In genomic region chr4:125493124-125493523, GRCm38 (mm10) we compare ENCODE assay signal across 12 mouse cellular contexts. TPM values are rescaled to one million over a fixed set of nuclear protein-coding genes. Genes with fewer than 3 reads are reported as not detected.
DNase-seq lines count a peak whose midpoint lies in the region; ATAC-seq and TF ChIP-seq lines count a peak whose summit lies in the region.
"Had no signal": no experiment of that assay in that cellular context is flagged by ENCODE, and none has a peak within 500 bp of the region (broad histone marks: within the 10 kb centered on the region; RNA-seq: fewer than 3 reads in every experiment).

No protein-coding gene starts in this region.

- no peaks in the 10 kb centered on the region for H3K36me3 ChIP-seq in hindbrain, embryonic 12.5 days
- no peaks in the 10 kb centered on the region for H3K36me3 ChIP-seq in midbrain, postnatal 0 days (ENCODE audit: insufficient read depth, low read length)
- H3K36me3 ChIP-seq: liver, embryonic 13.5 days had no signal

- peak overlapping the region; percentile 84; the same call in 1 of the 2 replicates for H3K9ac ChIP-seq in hindbrain, embryonic 12.5 days
- H3K9ac ChIP-seq in midbrain, postnatal 0 days (replicated peaks; ENCODE audit: low read length, poor library complexity, severe bottlenecking): peak overlapping the region; percentile 33; the same call in 1 of the 2 replicates
- H3K9ac ChIP-seq: liver, embryonic 13.5 days had no signal

- H3K27me3 ChIP-seq in hindbrain, embryonic 12.5 days: peaks cover 94% of the 10 kb centered on the region
- peaks cover 36% of the 10 kb centered on the region for H3K27me3 ChIP-seq in midbrain, postnatal 0 days (ENCODE audit: insufficient read depth, low read length)

- peak; percentile 64 for TF ChIP-seq CTCF in midbrain, postnatal 0 days (IDR thresholded peaks at IDR 0.05)

- DNase-seq in ZHBTc4 (ENCODE audit: low read depth, low spot score): peak; percentile 43
- peak; percentile 38 for DNase-seq in embryo, embryonic 11 days
- DNase-seq in midbrain, postnatal 0 days (ENCODE audit: low spot score): no peak
- DNase-seq in retina, postnatal 1 day: no peak
- no peak for DNase-seq in testis, postnatal 14 days (ENCODE audit: low spot score)
- no peak for DNase-seq in lung, postnatal 14 days
- DNase-seq: heart, adult 18-20 months; kidney, adult 2 months; liver, embryonic 13.5 days; lung, postnatal 10 days had no signal

- peak overlapping the region; percentile 94 for H3K27ac ChIP-seq in hindbrain, embryonic 12.5 days
- H3K27ac ChIP-seq in midbrain, postnatal 0 days (ENCODE audit: low read depth, low read length): 0 out of 2 replicates have a peak overlapping the region, but pooled peaks have one; percentile 7
- H3K27ac ChIP-seq: liver, embryonic 13.5 days had no signal

- peaks cover 73% of the 10 kb centered on the region for H3K4me1 ChIP-seq in hindbrain, embryonic 12.5 days
- peaks cover 5% of the 10 kb centered on the region; the same call in 1 of the 2 replicates for H3K4me1 ChIP-seq in midbrain, postnatal 0 days (ENCODE audit: insufficient read depth, low read length)
- H3K4me1 ChIP-seq: liver, embryonic 13.5 days had no signal

- peak overlapping the region; percentile 62 for H3K4me3 ChIP-seq in hindbrain, embryonic 12.5 days
- H3K4me3 ChIP-seq in midbrain, postnatal 0 days (ENCODE audit: low read depth, low read length): peak overlapping the region; percentile 19
- H3K4me3 ChIP-seq: liver, embryonic 13.5 days had no signal

- no peaks in the 10 kb centered on the region for H3K9me3 ChIP-seq in hindbrain, embryonic 12.5 days (replicated peaks)
- H3K9me3 ChIP-seq in midbrain, postnatal 0 days (ENCODE audit: low read length): no peaks in the 10 kb centered on the region
- H3K9me3 ChIP-seq: liver, embryonic 13.5 days had no signal

- ATAC-seq in hindbrain, embryonic 12.5 days (ENCODE audit: low FRiP score): no peak
- ATAC-seq in midbrain, postnatal 0 days (ENCODE audit: low FRiP score): no peak
- ATAC-seq: CD4-positive, CD25-positive, alpha-beta regulatory T cell, adult 4 months had no signal

- 3% methylated on average over 8 of the region's 8 CpGs for WGBS in hindbrain, embryonic 12.5 days
- 9% methylated on average over 8 of the region's 8 CpGs for WGBS in midbrain, postnatal 0 days

- peak overlapping the region; percentile 84 for H3K4me2 ChIP-seq in hindbrain, embryonic 12.5 days (replicated peaks)
- H3K4me2 ChIP-seq in midbrain, postnatal 0 days (ENCODE audit: low read depth, low read length, poor library complexity, severe bottlenecking): peak overlapping the region; percentile 68
- H3K4me2 ChIP-seq: liver, embryonic 13.5 days had no signal

RNA-seq across cellular contexts. Expression of gene Grik3, which starts 2.6 kb away (rescaled TPM):
- polyA plus RNA-seq in hindbrain, embryonic 12.5 days (2016; fragmentation: Nextera tagmentation; extraction: Ambion mirVana): 3.7 and 3.8 TPM in 2 replicates
- total RNA-seq in midbrain, postnatal 0 days (2014; rRNA removed): 22.7 and 24.6 TPM in 2 replicates
- polyA plus RNA-seq in midbrain, postnatal 0 days (2015; fragmentation: Nextera tagmentation; extraction: Ambion mirVana): 2.5 and 3.3 TPM in 2 replicates
- polyA plus RNA-seq: CD4-positive, CD25-positive, alpha-beta regulatory T cell, adult 4 months had no signal

Comparison
In these comparisons a context has a peak if more than half of its experiments do, and no peak if none do; other contexts are left out.
1. DNase-seq: peak in ZHBTc4 (single experiment) and embryo, embryonic 11 days (single experiment); none in midbrain, postnatal 0 days (single experiment), retina, postnatal 1 day (single experiment), testis, postnatal 14 days (single experiment) and lung, postnatal 14 days (single experiment).